8 mouse cellular contexts compared by ENCODE assay signal in genomic region chr4:144898036-144898649, GRCm38 (mm10). TPM values are rescaled to one million over a fixed set of nuclear protein-coding genes. Genes with fewer than 3 reads are reported as not detected.
DNase-seq lines count a peak whose midpoint lies in the region; ATAC-seq and TF ChIP-seq lines count a peak whose summit lies in the region.

No protein-coding gene starts in this region.

- no peak overlapping the region for H3K9ac ChIP-seq in liver, embryonic 15.5 days
- no peak overlapping the region for H3K9ac ChIP-seq in midbrain, postnatal 0 days (replicated peaks; ENCODE audit: low read length, poor library complexity, severe bottlenecking)
- H3K9ac ChIP-seq in hindbrain, embryonic 13.5 days, result no peak overlapping the region

- no peak overlapping the region for H3K4me3 ChIP-seq in liver, embryonic 15.5 days (replicated peaks)
- no peak overlapping the region for H3K4me3 ChIP-seq in midbrain, postnatal 0 days (ENCODE audit: low read depth, low read length)
- no peak overlapping the region for H3K4me3 ChIP-seq in hindbrain, embryonic 13.5 days

- no peaks in the 10 kb centered on the region for H3K9me3 ChIP-seq in liver, embryonic 15.5 days (replicated peaks)
- no peaks in the 10 kb centered on the region for H3K9me3 ChIP-seq in midbrain, postnatal 0 days (ENCODE audit: low read length)
- H3K9me3 ChIP-seq in hindbrain, embryonic 13.5 days, result no peaks in the 10 kb centered on the region

- H3K27ac ChIP-seq in liver, embryonic 15.5 days (replicated peaks), result no peak overlapping the region
- H3K27ac ChIP-seq in midbrain, postnatal 0 days (ENCODE audit: low read depth, low read length), result no peak overlapping the region
- H3K27ac ChIP-seq in hindbrain, embryonic 13.5 days, result no peak overlapping the region

- peaks cover 60% of the 10 kb centered on the region for H3K4me1 ChIP-seq in liver, embryonic 15.5 days (replicated peaks)
- no peaks in the 10 kb centered on the region for H3K4me1 ChIP-seq in midbrain, postnatal 0 days (ENCODE audit: insufficient read depth, low read length)
- peaks cover 25% of the 10 kb centered on the region for H3K4me1 ChIP-seq in hindbrain, embryonic 13.5 days (replicated peaks)

- peaks cover 34% of the 10 kb centered on the region for H3K27me3 ChIP-seq in liver, embryonic 15.5 days
- H3K27me3 ChIP-seq in midbrain, postnatal 0 days (ENCODE audit: insufficient read depth, low read length), result peaks cover 12% of the 10 kb centered on the region
- peaks cover 28% of the 10 kb centered on the region for H3K27me3 ChIP-seq in hindbrain, embryonic 13.5 days

- DNase-seq in urinary bladder, postnatal 25 days (ENCODE audit: low spot score), result peak; percentile 22
- no peak for DNase-seq in urinary bladder, adult 18-20 months (ENCODE audit: low spot score in 2 of 2)
- DNase-seq in heart, postnatal 36 days, result peak; percentile 64 to 69
- DNase-seq in midbrain, postnatal 0 days (ENCODE audit: low spot score), result no peak
- DNase-seq in left cerebral cortex, adult 9 months (ENCODE audit: low spot score in 2 of 2), result no peak
- no peak for DNase-seq in layer of hippocampus, adult 11-12 months (ENCODE audit: low spot score)

- H3K36me3 ChIP-seq in liver, embryonic 15.5 days (replicated peaks), result 0 out of 2 replicates have a peak, but pooled peaks cover 4% of the 10 kb centered on the region
- no peaks in the 10 kb centered on the region for H3K36me3 ChIP-seq in midbrain, postnatal 0 days (ENCODE audit: insufficient read depth, low read length)
- no peaks in the 10 kb centered on the region for H3K36me3 ChIP-seq in hindbrain, embryonic 13.5 days

- no peak overlapping the region for H3K4me2 ChIP-seq in liver, embryonic 15.5 days
- no peak overlapping the region for H3K4me2 ChIP-seq in midbrain, postnatal 0 days (ENCODE audit: low read depth, low read length, poor library complexity, severe bottlenecking)
- H3K4me2 ChIP-seq in hindbrain, embryonic 13.5 days, result no peak overlapping the region

- WGBS in liver, embryonic 15.5 days (ENCODE audit: insufficient replicate concordance), result 45% methylated on average over 6 of the region's 6 CpGs
- WGBS in midbrain, postnatal 0 days, result 80% methylated on average over 6 of the region's 6 CpGs
- 80% methylated on average over 6 of the region's 6 CpGs for WGBS in hindbrain, embryonic 13.5 days

- intact Hi-C loops in heart, postnatal 36 days (cut with DNase I), result no loop called here

- peak; percentile 32; the same call in 1 of the 2 replicates for ATAC-seq in liver, embryonic 15.5 days (ENCODE audit: insufficient read depth)
- ATAC-seq in midbrain, postnatal 0 days (ENCODE audit: low FRiP score), result no peak
- no peak for ATAC-seq in hindbrain, embryonic 13.5 days (ENCODE audit: low FRiP score)

- TF ChIP-seq CTCF in midbrain, postnatal 0 days (IDR thresholded peaks at IDR 0.05), result no peak

RNA-seq across cellular contexts. Expression of gene Dhrs3, which starts 5.5 kb away (rescaled TPM):
- total RNA-seq in heart, postnatal 36 days (2021), result 100 to 1,000 TPM; 139 to 162 TPM
- 27.6 and 33.3 TPM in 2 replicates for polyA plus RNA-seq in liver, embryonic 15.5 days (2015; fragmentation: Nextera tagmentation; extraction: Ambion mirVana)
- total RNA-seq in midbrain, postnatal 0 days (2014; rRNA removed), result 24.3 and 31.0 TPM in 2 replicates
- polyA plus RNA-seq in midbrain, postnatal 0 days (2015; fragmentation: Nextera tagmentation; extraction: Ambion mirVana), result 29.8 and 39.2 TPM in 2 replicates
- 34.9 and 41.9 TPM in 2 replicates for polyA plus RNA-seq in hindbrain, embryonic 13.5 days (2015; fragmentation: Nextera tagmentation; extraction: Ambion mirVana)

Comparison
In these comparisons a context has a peak if more than half of its experiments do, and no peak if none do; other contexts are left out.
1. DNase-seq: peak in urinary bladder, postnatal 25 days (single experiment) and heart, postnatal 36 days (2 of 2); none in urinary bladder, adult 18-20 months (0 of 2), midbrain, postnatal 0 days (single experiment), left cerebral cortex, adult 9 months (0 of 2) and layer of hippocampus, adult 11-12 months (single experiment).